Mouse (Mus musculus): Measurements from ENCODE around the gene Zfp467. TPM values are rescaled to one million over a fixed set of nuclear protein-coding genes. Genes with fewer than 3 reads are reported as not detected.

Gene Zfp467
- 2.2 and 2.8 TPM in 2 replicates for polyA plus RNA-seq (2012; rRNA removed)
- polyA plus RNA-seq (2014; fragmentation: Nextera tagmentation; extraction: Ambion mirVana) = 2.3 and 2.9 TPM in 2 replicates

- Histone ChIP-seq H3K36me3 (replicated peaks; ENCODE audit: control insufficient read depth, insufficient read depth, low read depth) (no peaks in the 10 kb centered on the region), H3K4me3 (ENCODE audit: insufficient read depth in 1 of 2, low read depth in 2 of 2, low read length in 2 of 2) (peak within 1 kb of the TSS; percentile 57 to 70), H3K9me3 (ENCODE audit: control insufficient read depth, low read length) (no peaks in the 10 kb centered on the region), H3K27me3 (ENCODE audit: control insufficient read depth, insufficient read depth, low read length) (peaks cover 21% of the 10 kb centered on the region), H3K27ac (no peak within 1 kb of the TSS), H3K4me1 (replicated peaks; ENCODE audit: control insufficient read depth in 2 of 2, insufficient read depth in 2 of 2, low read length in 1 of 2) (peaks cover 0 to 6% of the 10 kb centered on the region in 2 experiments; a peak in 1 of 4 replicates), H3K4me2 (ENCODE audit: low read depth) (peak within 1 kb of the TSS; percentile 64), H3K9ac (replicated peaks) (peak within 1 kb of the TSS; percentile 11; the same call in 1 of the 2 replicates)
- ATAC-seq (ENCODE audit: insufficient read depth) = no peak
- DNase-seq (ENCODE audit: low read depth in 3 of 3, low spot score in 3 of 3) = no peak
- TF ChIP-seq CTCF (IDR thresholded peaks at IDR 0.05; ENCODE audit: low read depth) (no peak), EP300 (IDR thresholded peaks at IDR 0.05; ENCODE audit: low read depth) (no peak)
- WGBS (ENCODE audit: insufficient replicate concordance) = under 1% methylated on average over 65 of the region's 65 CpGs
These were observed at the start of gene Zfp467 for GRCm38 (mm10) chr6:48445181-48446101. Zfp467 (minus strand) TSS chr6:48445825.

DNA sequence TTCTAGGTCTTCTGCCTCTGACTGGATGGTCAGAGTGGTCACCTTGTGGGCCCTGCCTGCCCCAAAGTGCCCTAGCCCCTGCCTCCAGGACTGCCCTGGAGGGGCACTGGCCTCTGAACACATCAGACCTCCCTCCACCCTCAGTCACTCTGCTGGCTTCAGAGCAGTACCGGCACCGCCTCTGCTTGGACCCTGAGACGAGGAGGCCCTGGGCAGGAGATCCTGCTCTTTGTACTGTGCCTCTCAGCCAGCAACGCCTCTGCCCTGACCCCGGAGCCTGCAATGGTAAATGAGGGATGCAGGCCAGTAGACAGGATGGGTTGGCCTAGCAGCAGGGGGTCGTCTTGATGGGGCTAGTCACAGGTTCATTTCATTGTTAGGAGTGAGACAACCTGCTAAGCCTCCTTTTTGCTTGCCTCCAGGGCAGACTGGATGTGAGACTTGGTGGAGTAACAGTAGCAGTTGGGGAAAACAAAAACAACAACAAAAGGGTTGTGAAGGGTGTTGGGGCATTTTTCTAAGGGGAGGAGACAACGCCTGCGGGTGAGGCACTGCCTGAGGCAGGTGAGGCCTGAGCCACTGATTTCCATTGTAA is 47.6 kb upstream of the Zfp467 start:
- 39% methylated on average over 8 of the region's 8 CpGs for WGBS (ENCODE audit: insufficient replicate concordance)

GRCm38 (mm10) chr6:48491361-48491760 is 45.7 kb upstream of the Zfp467 start:
- ATAC-seq (ENCODE audit: insufficient read depth) = no peak
- 32% methylated on average over 9 of the region's 9 CpGs for WGBS (ENCODE audit: insufficient replicate concordance)

More for the DNA sequence above, 47.6 kb upstream of the Zfp467 start:
- H3K4me3 ChIP-seq (ENCODE audit: insufficient read depth in 1 of 2, low read depth in 2 of 2, low read length in 2 of 2) = no peak overlapping the region
- H3K36me3 ChIP-seq (replicated peaks; ENCODE audit: control insufficient read depth, insufficient read depth, low read depth) = no peaks in the 10 kb centered on the region
- 0 out of 4 replicates have a peak, but pooled peaks cover 0 to under 1% of the 10 kb centered on the region in 2 experiments for H3K4me1 ChIP-seq (replicated peaks; ENCODE audit: control insufficient read depth in 2 of 2, insufficient read depth in 2 of 2, low read length in 1 of 2)
- H3K9ac ChIP-seq (replicated peaks) = no peak overlapping the region
- DNase-seq (ENCODE audit: low read depth in 3 of 3, low spot score in 3 of 3) (no peak), ATAC-seq (ENCODE audit: insufficient read depth) (no peak)
- no peaks in the 10 kb centered on the region for H3K9me3 ChIP-seq (ENCODE audit: control insufficient read depth, low read length)
- no peak overlapping the region for H3K27ac ChIP-seq
- H3K4me2 ChIP-seq (ENCODE audit: low read depth) = no peak overlapping the region
- no peak for TF ChIP-seq CTCF (IDR thresholded peaks at IDR 0.05; ENCODE audit: low read depth)
- no peak for TF ChIP-seq EP300 (IDR thresholded peaks at IDR 0.05; ENCODE audit: low read depth)
- H3K27me3 ChIP-seq (ENCODE audit: control insufficient read depth, insufficient read depth, low read length) = no peaks in the 10 kb centered on the region

GRCm38 (mm10) chr6:48489741-48490140 is 44.1 kb upstream of the Zfp467 start:
- no peak for ATAC-seq (ENCODE audit: insufficient read depth)
- no peak for DNase-seq (ENCODE audit: low read depth in 3 of 3, low spot score in 3 of 3)
- TF ChIP-seq CTCF (IDR thresholded peaks at IDR 0.05; ENCODE audit: low read depth) (no peak), EP300 (IDR thresholded peaks at IDR 0.05; ENCODE audit: low read depth) (no peak)
- H3K27ac ChIP-seq = no peak overlapping the region
- H3K27me3 ChIP-seq (ENCODE audit: control insufficient read depth, insufficient read depth, low read length) = no peaks in the 10 kb centered on the region
- H3K4me1 ChIP-seq (replicated peaks; ENCODE audit: control insufficient read depth in 2 of 2, insufficient read depth in 2 of 2, low read length in 1 of 2) = 0 out of 4 replicates have a peak, but pooled peaks cover 0 to 2% of the 10 kb centered on the region in 2 experiments
- no peak overlapping the region for H3K4me3 ChIP-seq (ENCODE audit: insufficient read depth in 1 of 2, low read depth in 2 of 2, low read length in 2 of 2)
- no peaks in the 10 kb centered on the region for H3K9me3 ChIP-seq (ENCODE audit: control insufficient read depth, low read length)
- 60% methylated on average over 3 of the region's 3 CpGs for WGBS (ENCODE audit: insufficient replicate concordance)
- no peak overlapping the region for H3K9ac ChIP-seq (replicated peaks)
- no peaks in the 10 kb centered on the region for H3K36me3 ChIP-seq (replicated peaks; ENCODE audit: control insufficient read depth, insufficient read depth, low read depth)
- H3K4me2 ChIP-seq (ENCODE audit: low read depth) = no peak overlapping the region

More at GRCm38 (mm10) chr6:48491361-48491760, 45.7 kb upstream of the Zfp467 start:
- no peak overlapping the region for H3K9ac ChIP-seq (replicated peaks)
- no peak overlapping the region for H3K4me2 ChIP-seq (ENCODE audit: low read depth)
- no peak overlapping the region for H3K4me3 ChIP-seq (ENCODE audit: insufficient read depth in 1 of 2, low read depth in 2 of 2, low read length in 2 of 2)
- H3K27ac ChIP-seq = no peak overlapping the region
- H3K9me3 ChIP-seq (ENCODE audit: control insufficient read depth, low read length) = no peaks in the 10 kb centered on the region
- H3K27me3 ChIP-seq (ENCODE audit: control insufficient read depth, insufficient read depth, low read length) = no peaks in the 10 kb centered on the region
- H3K4me1 ChIP-seq (replicated peaks; ENCODE audit: control insufficient read depth in 2 of 2, insufficient read depth in 2 of 2, low read length in 1 of 2) = 0 out of 4 replicates have a peak, but pooled peaks cover 0 to 2% of the 10 kb centered on the region in 2 experiments
- TF ChIP-seq EP300 (IDR thresholded peaks at IDR 0.05; ENCODE audit: low read depth) (no peak), CTCF (IDR thresholded peaks at IDR 0.05; ENCODE audit: low read depth) (no peak)
- H3K36me3 ChIP-seq (replicated peaks; ENCODE audit: control insufficient read depth, insufficient read depth, low read depth) = no peaks in the 10 kb centered on the region
- no peak for DNase-seq (ENCODE audit: low read depth in 3 of 3, low spot score in 3 of 3)
